Comparison of ENCODE assay signal across 8 mouse cellular contexts in genomic region chr2:32728463-32728862, GRCm38 (mm10). TPM values are rescaled to one million over a fixed set of nuclear protein-coding genes. Genes with fewer than 3 reads are reported as not detected.
DNase-seq lines count a peak whose midpoint lies in the region; ATAC-seq lines count a peak whose summit lies in the region.

No protein-coding gene starts in this region.

- peaks cover 8% of the 10 kb centered on the region for H3K27me3 ChIP-seq in hindbrain, embryonic 10.5 days (ENCODE audit: insufficient read depth, poor library complexity, severe bottlenecking)
- no peaks in the 10 kb centered on the region for H3K27me3 ChIP-seq in hindbrain, embryonic 16.5 days (replicated peaks; ENCODE audit: control insufficient read depth, insufficient read depth, low read length)
- no peaks in the 10 kb centered on the region for H3K27me3 ChIP-seq in kidney, embryonic 15.5 days

- H3K9me3 ChIP-seq in hindbrain, embryonic 10.5 days, result no peaks in the 10 kb centered on the region
- no peaks in the 10 kb centered on the region for H3K9me3 ChIP-seq in hindbrain, embryonic 16.5 days (ENCODE audit: control insufficient read depth, low read length)
- no peaks in the 10 kb centered on the region for H3K9me3 ChIP-seq in kidney, embryonic 15.5 days (replicated peaks)

- no peak overlapping the region for H3K4me2 ChIP-seq in hindbrain, embryonic 16.5 days (ENCODE audit: low read length)
- H3K4me2 ChIP-seq in kidney, embryonic 15.5 days, result peak overlapping the region; percentile 48

- no peaks in the 10 kb centered on the region for H3K36me3 ChIP-seq in hindbrain, embryonic 10.5 days
- H3K36me3 ChIP-seq in hindbrain, embryonic 16.5 days (ENCODE audit: control insufficient read depth, insufficient read depth, low read length), result no peaks in the 10 kb centered on the region
- H3K36me3 ChIP-seq in kidney, embryonic 15.5 days, result no peaks in the 10 kb centered on the region

- WGBS in hindbrain, embryonic 10.5 days, result 51% methylated on average over 7 of the region's 7 CpGs
- 57% methylated on average over 7 of the region's 7 CpGs for WGBS in hindbrain, embryonic 16.5 days
- WGBS in kidney, embryonic 15.5 days, result 36% methylated on average over 7 of the region's 7 CpGs

- DNase-seq in hindbrain, embryonic 10.5 days (ENCODE audit: low spot score), result peak; percentile 12
- peak; percentile 74 to 91 for DNase-seq in heart, adult 9 months (ENCODE audit: low spot score in 2 of 2)
- DNase-seq in lung, postnatal 14 days, result peak; percentile 48
- no peak for DNase-seq in ovary, postnatal 14 days (ENCODE audit: low spot score)
- DNase-seq in thymus, postnatal 0 days (ENCODE audit: low spot score), result no peak

- no peak for ATAC-seq in hindbrain, embryonic 16.5 days
- 0 out of 2 replicates have a peak, but pooled peaks have one; percentile 26 for ATAC-seq in kidney, embryonic 15.5 days (replicated peaks; ENCODE audit: low FRiP score)
- no peak for ATAC-seq in activated CD4-positive, CD25-positive, alpha-beta regulatory T cell, adult 4 months

- H3K4me1 ChIP-seq in hindbrain, embryonic 10.5 days (replicated peaks), result peaks cover 43% of the 10 kb centered on the region
- peaks cover 3% of the 10 kb centered on the region; the same call in 1 of the 2 replicates for H3K4me1 ChIP-seq in hindbrain, embryonic 16.5 days (ENCODE audit: control insufficient read depth, insufficient read depth, low read depth, low read length)
- peaks cover 54% of the 10 kb centered on the region for H3K4me1 ChIP-seq in kidney, embryonic 15.5 days

- H3K27ac ChIP-seq in hindbrain, embryonic 10.5 days, result peak overlapping the region; percentile 80
- H3K27ac ChIP-seq in hindbrain, embryonic 16.5 days (ENCODE audit: low read depth, low read length), result no peak overlapping the region; the same call in 1 of the 2 replicates
- peak overlapping the region; percentile 75 for H3K27ac ChIP-seq in kidney, embryonic 15.5 days

- peak overlapping the region; percentile 48 for H3K4me3 ChIP-seq in hindbrain, embryonic 10.5 days
- H3K4me3 ChIP-seq in hindbrain, embryonic 16.5 days (ENCODE audit: low read length), result no peak overlapping the region
- peak overlapping the region; percentile 38 for H3K4me3 ChIP-seq in kidney, embryonic 15.5 days (replicated peaks)

- no peak overlapping the region for H3K9ac ChIP-seq in hindbrain, embryonic 16.5 days (ENCODE audit: low read depth, low read length)
- peak overlapping the region; percentile 42 for H3K9ac ChIP-seq in kidney, embryonic 15.5 days

RNA-seq across cellular contexts. Expression of gene Sh2d3c, which starts 7.6 kb away (rescaled TPM):
- polyA plus RNA-seq in hindbrain, embryonic 10.5 days (2016; fragmentation: Nextera tagmentation; extraction: Ambion mirVana), result 27.6 and 39.1 TPM in 2 replicates
- polyA plus RNA-seq in hindbrain, embryonic 16.5 days (2015; fragmentation: Nextera tagmentation; extraction: Ambion mirVana), result 58.5 and 58.6 TPM in 2 replicates
- 32.5 and 37.2 TPM in 2 replicates for polyA plus RNA-seq in kidney, embryonic 15.5 days (2015; fragmentation: Nextera tagmentation; extraction: Ambion mirVana)
- polyA plus RNA-seq in thymus, postnatal 0 days (2015; fragmentation: Nextera tagmentation; extraction: Ambion mirVana), result 20.7 and 23.4 TPM in 2 replicates
- polyA plus RNA-seq in activated CD4-positive, CD25-positive, alpha-beta regulatory T cell, adult 4 months (2017; shearing (Covaris generic)), result 10 to 100 TPM; 62.2 to 84.6 TPM

RNA-seq across cellular contexts. Expression of gene 6330409D20Rik, which starts 12.4 kb away (rescaled TPM):
- 1.3 and 1.7 TPM in 2 replicates for polyA plus RNA-seq in hindbrain, embryonic 10.5 days (2016; fragmentation: Nextera tagmentation; extraction: Ambion mirVana)
- 2.6 and 3.4 TPM in 2 replicates for polyA plus RNA-seq in hindbrain, embryonic 16.5 days (2015; fragmentation: Nextera tagmentation; extraction: Ambion mirVana)
- polyA plus RNA-seq in kidney, embryonic 15.5 days (2015; fragmentation: Nextera tagmentation; extraction: Ambion mirVana), result 0.18 TPM in 1 of 2 replicates, not detected in the other
- polyA plus RNA-seq in thymus, postnatal 0 days (2015; fragmentation: Nextera tagmentation; extraction: Ambion mirVana), result 0.26 and 0.44 TPM in 2 replicates
- under 1 TPM in 1 of 2 experiments, not detected in 1; 0.99 TPM for polyA plus RNA-seq in activated CD4-positive, CD25-positive, alpha-beta regulatory T cell, adult 4 months (2017; shearing (Covaris generic))

RNA-seq across cellular contexts. Expression of gene Cdk9, which starts 15.6 kb away (rescaled TPM):
- 121 and 125 TPM in 2 replicates for polyA plus RNA-seq in hindbrain, embryonic 10.5 days (2016; fragmentation: Nextera tagmentation; extraction: Ambion mirVana)
- polyA plus RNA-seq in hindbrain, embryonic 16.5 days (2015; fragmentation: Nextera tagmentation; extraction: Ambion mirVana), result 63.6 and 69.4 TPM in 2 replicates
- 108 and 118 TPM in 2 replicates for polyA plus RNA-seq in kidney, embryonic 15.5 days (2015; fragmentation: Nextera tagmentation; extraction: Ambion mirVana)
- polyA plus RNA-seq in thymus, postnatal 0 days (2015; fragmentation: Nextera tagmentation; extraction: Ambion mirVana), result 125 and 146 TPM in 2 replicates
- polyA plus RNA-seq in activated CD4-positive, CD25-positive, alpha-beta regulatory T cell, adult 4 months (2017; shearing (Covaris generic)), result 10 to 100 TPM; 26.2 to 26.4 TPM

RNA-seq across cellular contexts. Expression of gene Fpgs, which starts 24.5 kb away (rescaled TPM):
- polyA plus RNA-seq in hindbrain, embryonic 10.5 days (2016; fragmentation: Nextera tagmentation; extraction: Ambion mirVana), result 25.9 and 29.5 TPM in 2 replicates
- polyA plus RNA-seq in hindbrain, embryonic 16.5 days (2015; fragmentation: Nextera tagmentation; extraction: Ambion mirVana), result 20.2 and 20.9 TPM in 2 replicates
- 33.7 and 40.3 TPM in 2 replicates for polyA plus RNA-seq in kidney, embryonic 15.5 days (2015; fragmentation: Nextera tagmentation; extraction: Ambion mirVana)
- 21.0 and 24.1 TPM in 2 replicates for polyA plus RNA-seq in thymus, postnatal 0 days (2015; fragmentation: Nextera tagmentation; extraction: Ambion mirVana)
- 1 to 10 TPM; 3.8 to 6.2 TPM for polyA plus RNA-seq in activated CD4-positive, CD25-positive, alpha-beta regulatory T cell, adult 4 months (2017; shearing (Covaris generic))

RNA-seq across cellular contexts. Expression of gene Tor2a, which starts 28.6 kb away (rescaled TPM):
- 56.9 and 61.6 TPM in 2 replicates for polyA plus RNA-seq in hindbrain, embryonic 10.5 days (2016; fragmentation: Nextera tagmentation; extraction: Ambion mirVana)
- 50.8 and 56.9 TPM in 2 replicates for polyA plus RNA-seq in hindbrain, embryonic 16.5 days (2015; fragmentation: Nextera tagmentation; extraction: Ambion mirVana)
- polyA plus RNA-seq in kidney, embryonic 15.5 days (2015; fragmentation: Nextera tagmentation; extraction: Ambion mirVana), result 64.8 and 70.5 TPM in 2 replicates
- polyA plus RNA-seq in thymus, postnatal 0 days (2015; fragmentation: Nextera tagmentation; extraction: Ambion mirVana), result 86.3 and 91.9 TPM in 2 replicates
- 10 to 100 TPM; 58.9 to 62.2 TPM for polyA plus RNA-seq in activated CD4-positive, CD25-positive, alpha-beta regulatory T cell, adult 4 months (2017; shearing (Covaris generic))

Comparison
In these comparisons a context has a peak if more than half of its experiments do, and no peak if none do; other contexts are left out.
1. DNase-seq: peak in hindbrain, embryonic 10.5 days (single experiment), heart, adult 9 months (2 of 2) and lung, postnatal 14 days (single experiment); none in ovary, postnatal 14 days (single experiment) and thymus, postnatal 0 days (single experiment).